Mouse (Mus musculus): Measurements from ENCODE around the gene Cd151. TPM values are rescaled to one million over a fixed set of nuclear protein-coding genes. Genes with fewer than 3 reads are reported as not detected.
"Not testable (repeated sequence)": the region's sequence is repeated elsewhere in the genome, so short reads cannot be mapped to it uniquely, and the experiment has no call there.

Cd151 gene
- polyA plus RNA-seq, 2 experiments from 2014 or later, result 7.8 to 12.0 TPM

DNA sequence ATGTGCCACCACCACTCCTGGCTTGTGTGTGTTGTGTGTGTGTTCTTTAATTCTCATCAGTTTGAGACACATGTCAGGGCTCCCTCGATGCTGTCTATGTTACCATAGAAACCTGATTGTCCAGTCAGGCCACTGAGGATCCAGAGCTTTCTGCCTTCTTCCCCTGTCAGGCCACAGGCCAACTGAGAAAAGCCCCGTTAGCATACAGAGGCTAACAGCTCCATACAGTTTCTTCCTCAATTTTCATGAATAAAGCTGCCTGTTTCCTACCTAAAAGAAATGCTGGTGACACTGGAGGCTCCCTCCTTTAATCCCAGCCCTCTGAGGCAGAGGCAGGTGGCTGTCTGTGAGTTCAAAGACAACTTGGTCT, 30.7 kb upstream of the Cd151 start:
- no peak for ATAC-seq

DNA sequence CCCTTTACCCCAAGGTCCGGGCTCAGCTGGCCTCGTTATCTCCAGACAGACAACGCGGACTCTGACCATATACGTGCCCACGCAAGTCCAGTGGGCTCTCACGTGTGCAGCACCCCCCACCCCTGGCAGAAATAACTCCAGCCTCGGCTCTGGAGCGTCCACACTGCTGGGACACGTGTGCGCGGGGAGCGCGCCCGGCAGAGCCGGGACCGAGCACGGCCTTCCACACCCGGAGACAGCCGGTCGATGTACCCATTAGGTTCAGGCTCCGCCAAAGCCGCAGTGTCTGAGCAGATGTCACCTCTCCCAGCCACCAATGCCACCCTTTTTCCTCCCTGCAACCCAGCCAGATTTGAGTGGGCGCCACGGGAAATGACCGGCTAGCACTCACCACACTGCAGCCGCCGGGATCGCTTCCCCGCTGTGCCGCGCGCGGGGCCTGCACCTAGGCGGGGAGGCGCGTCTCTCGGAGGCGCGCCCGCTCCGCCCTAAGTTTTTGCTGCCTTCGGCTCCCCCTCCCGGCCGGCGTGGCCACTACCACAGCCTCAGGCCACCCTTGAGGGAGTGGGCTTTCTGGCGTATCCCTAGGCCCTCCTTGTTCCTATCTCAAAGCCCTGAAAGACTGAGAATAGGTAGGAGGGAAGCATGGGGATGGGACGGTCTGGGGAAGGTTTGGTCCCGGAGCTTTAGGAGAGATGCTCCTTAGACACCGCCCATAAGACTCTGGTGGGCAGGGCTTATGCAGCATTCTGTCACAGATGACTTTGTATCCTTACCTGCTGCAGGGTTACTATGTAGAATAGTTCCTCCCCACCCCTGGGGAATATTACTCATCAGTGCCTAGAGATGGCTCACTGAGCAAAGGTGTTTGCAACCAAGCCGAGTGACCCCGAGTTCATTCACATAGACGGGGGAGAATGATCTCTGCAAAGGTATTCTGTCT, 29.7 kb upstream of the Cd151 start, which contains the start of gene Slc25a22:
Gene Slc25a22, minus strand, starts transcription at position 715 of the 943 bp plus-strand sequence.
- peak; percentile 83 for ATAC-seq

DNA sequence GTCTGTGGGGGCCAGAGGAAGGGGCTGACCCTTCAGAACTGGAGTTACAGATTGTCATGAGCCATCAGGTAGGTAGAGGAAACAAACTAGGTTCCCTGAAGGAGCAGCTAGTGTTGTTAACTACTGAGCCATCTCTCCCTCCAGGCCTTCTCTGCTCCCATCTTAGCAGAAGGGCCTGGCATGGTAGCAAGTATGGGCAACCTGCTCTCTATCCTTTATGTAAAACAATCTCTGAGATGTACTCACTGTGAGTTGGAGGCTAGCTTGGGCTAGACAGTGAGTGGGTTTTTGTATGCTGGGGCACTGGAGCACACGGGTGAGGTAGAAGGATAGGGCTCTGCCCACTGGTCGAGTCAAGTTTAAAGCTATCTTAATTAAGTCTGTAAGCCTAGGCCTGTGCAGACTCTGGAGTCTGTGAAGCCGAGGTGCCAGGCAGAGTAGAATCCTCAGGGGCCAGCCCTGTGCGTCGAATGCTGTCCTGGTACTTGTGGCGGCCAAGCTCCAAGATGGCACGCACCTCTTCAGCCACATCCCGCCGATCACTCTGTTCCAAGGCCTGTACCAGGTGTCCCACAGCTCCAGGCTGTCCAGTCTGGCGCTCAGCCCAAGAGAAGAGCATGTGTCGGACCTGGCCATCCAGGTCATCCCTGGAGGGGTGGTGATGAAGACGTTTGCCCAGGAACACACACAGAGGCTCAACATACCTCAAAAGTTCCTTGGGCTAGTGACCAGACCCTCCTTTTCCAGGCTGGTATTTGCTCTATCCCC, 28.8 kb upstream of the Cd151 start:
- ATAC-seq, result no peak

DNA sequence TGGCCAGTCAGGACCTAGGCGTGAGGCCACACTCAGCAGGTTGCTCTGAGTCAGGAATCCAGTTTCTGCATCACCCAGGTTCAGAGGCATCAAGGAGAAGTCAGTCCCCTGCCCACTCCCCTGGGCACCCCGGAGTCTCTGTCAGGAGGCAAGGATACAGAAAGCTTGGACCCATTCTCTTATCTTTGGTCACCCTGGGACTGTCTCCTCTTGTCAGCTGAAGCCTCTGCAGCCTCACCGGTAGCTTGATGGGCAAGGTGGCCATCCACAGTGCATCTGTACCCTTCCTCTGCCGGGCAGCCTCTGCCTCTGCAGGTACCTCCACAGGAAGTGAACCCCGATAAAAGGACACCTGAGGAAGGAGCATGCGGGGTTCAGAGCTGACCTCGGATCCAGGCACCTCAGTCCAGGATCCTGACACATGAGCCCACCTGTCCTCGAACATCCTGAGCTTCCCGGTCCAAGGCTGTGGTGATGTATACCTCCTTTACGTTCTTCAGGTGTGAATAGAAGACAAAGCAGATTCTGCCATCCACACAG, 28.0 kb upstream of the Cd151 start:
- no peak for ATAC-seq

DNA sequence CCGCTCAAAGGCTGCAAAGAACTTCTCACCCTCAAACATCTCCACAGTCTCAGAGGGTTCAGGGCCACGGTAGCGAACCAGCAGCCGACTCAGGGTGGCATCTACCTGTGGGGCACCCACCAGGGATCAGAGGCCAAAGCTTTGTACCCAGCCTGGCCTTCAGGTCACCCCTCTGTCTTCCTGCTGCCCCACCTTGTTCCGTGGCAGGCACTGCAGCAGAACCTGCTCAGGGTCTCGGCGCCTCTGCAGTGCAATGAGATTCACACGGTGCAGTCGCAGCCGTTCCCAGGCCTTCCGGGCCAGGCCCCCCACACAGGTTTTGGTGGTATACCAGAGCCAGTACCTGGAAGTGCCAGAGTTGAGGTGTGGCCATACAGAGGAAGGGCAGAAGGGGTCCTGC, 27.4 kb upstream of the Cd151 start:
- no peak for ATAC-seq

DNA sequence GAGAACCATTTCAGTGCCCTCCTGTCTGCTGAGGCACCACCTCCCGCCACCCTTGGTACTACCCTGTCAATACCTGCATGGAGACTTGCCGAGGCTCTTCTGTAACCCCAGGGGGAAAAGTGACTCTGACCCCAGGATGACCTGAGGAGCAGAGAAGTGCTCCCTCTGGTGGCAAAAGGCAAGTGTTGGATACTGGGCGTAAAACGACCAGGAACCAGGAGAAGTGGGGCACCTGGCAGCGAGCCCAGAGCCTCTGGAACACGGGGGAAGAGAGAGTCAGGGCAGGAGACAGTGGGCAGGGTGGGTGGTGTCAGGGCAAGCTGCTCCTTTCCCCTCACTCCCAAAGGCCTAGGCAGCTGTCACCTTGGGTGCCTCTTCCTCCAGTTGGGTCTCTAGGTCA, 26.6 kb upstream of the Cd151 start:
- ATAC-seq, result no peak

DNA sequence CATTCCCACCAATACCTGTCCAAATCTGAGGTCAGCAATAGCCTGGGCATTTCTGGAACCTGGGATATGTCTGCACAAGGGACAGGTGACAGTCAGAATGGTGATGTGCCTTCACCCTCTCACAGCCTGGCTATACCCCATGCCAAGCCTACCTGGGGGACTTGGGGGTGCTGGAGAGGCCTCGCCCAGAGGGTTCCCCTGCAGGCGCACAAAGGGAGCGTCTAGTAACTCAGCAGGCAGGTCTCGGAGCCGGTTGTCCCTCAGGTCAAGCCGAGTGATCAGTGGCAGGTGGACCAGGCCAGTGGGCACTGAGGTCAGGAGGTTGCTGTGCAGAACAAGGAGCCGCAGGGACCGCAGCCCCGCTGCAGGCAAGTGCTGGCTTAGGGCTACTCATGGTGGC, 25.7 kb upstream of the Cd151 start:
- no peak for ATAC-seq

DNA sequence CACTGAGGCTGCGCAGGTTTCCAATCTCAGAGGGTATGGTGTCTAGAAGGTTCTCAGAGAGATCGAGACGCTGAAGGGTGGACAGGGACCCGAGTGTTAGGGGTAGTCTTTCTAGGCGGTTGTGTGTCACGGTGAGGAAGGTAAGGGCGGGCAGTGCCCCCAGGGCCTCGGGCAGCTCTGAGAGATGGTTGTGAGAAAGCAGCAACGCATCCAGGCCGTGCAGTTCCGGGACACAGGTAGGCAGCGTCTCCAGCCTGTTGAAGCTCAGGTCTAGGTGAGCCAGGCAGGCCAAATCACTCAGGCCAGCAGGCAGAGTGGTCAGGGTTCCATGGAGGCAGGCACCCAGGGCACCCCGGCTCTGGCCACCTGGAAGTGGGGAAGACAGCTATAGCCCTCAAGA, 25.0 kb upstream of the Cd151 start:
- no peak for ATAC-seq

DNA sequence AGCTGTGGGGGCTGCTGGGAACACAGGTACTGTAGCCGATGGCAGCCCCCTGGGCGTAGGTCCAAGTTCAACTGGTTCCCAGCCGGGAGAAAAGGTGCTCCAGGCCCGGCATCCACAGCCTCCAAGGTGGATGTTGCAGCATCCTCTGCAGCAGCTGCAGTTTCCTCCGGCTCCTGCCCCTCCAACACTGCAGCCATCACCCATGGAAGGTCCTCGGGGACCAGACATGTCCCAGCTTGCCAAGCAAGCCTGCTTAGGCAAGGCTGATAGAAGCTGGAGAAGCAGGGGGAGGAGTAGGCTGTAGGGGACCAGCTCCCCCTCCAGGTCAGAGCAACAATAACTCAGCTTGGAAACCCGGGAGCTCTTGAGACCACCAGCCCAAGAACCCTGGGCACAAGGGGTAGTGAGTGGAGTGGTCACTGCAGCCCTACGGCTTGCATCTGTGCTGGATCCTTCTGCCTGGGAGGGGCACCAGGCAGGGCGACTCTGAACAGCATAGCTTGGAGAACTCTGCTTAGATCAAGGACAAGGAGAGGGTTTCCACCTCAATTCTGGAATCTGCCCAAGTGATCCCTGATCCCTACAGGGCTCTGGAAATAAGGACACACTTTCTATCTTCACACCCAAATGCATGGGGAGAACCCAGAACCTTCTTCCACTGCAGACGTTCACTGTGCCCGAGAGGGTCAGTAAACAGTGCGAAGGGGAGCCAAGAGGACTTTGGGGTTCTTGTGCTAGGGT, 23.9 kb upstream of the Cd151 start:
- no peak for ATAC-seq

DNA sequence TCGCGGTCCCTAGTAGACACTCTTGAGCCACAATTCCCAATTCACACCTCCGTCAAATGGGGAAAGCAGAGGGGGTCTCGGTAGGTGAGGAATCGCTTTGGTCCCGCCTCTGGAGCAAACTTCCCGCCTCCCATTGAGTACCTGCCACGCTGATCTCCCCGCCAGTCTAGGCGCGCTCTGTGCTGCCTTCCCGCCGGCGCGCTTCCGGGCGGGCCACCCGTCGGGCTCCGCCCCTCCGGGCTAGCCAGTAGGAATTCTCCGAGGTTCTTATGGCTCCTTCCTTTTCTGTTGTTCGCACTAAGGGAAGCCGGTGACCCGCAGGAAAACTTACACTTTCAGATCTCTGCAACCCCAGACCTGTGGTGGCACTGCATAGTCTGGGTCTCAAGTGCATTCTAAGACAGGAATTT, 23.4 kb upstream of the Cd151 start, which contains the start of gene Pidd1:
Gene Pidd1, minus strand, starts transcription at position 198 of the 410 bp plus-strand sequence.
- peak; percentile 47 for ATAC-seq

DNA sequence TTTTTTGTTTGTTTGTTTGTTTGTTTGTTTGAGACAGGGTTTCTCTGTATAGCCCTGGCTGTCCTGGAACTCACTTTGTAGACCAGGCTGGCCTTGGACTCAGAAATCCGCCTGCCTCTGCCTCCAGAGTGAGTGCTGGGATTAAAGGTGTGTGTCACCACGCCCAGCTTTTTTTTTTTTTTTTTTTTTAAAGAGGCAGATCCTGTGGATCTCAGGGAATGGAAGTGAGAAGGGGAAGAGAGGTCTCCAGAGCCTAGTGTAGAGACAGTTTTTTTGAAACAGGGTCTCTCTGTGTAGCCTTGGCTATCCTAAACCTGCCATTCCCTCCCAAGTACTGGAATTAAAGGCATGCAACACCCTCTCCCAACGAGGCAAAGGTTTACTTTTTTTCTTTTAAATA, 20.8 kb upstream of the Cd151 start:
- ATAC-seq, result not testable (repeated sequence)

DNA sequence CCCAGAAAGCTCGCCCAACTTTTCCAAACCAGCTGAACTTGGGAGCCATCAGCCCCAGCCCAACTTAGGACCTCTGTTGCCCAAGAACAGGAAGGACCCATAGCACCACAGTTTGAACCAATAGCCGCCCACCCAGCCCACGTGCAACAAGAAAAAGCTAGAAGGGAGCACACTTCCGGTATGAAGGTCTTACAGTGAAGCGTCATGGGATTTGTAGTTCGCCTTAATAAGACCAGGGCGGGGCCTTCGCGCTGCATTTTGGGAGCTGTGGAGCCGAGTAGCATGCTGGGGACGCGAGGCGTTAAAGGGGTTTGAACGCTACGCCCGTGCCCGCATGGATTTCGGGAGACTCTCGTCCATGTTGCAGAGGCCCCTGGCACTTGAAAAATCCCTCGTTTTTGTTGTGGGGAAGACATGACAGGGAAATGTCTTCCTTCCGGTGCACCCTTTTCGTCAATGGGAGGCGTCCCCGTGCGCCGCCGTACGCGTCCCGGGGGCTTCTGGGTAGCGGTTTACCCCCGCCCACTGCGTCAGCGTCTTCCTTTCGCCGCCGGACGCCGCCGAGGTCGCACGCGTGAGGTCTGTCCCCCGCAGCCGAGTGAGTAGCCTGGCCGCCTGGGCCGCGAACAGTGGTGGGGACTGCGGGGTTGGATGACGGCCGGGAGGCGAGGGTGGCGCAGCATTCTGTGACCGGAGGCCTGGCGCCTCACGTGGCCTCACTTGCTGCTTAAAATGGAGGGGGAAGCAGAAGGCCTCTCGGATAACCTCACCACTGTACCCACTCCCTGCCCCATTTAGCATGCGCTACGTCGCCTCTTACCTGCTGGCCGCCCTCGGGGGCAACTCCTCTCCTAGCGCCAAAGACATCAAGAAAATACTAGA, 19.8 kb upstream of the Cd151 start, which contains the start of gene Rplp2:
Gene Rplp2, plus strand, starts transcription at position 261 of the 882 bp plus-strand sequence.
- ATAC-seq, result peak; percentile 89

DNA sequence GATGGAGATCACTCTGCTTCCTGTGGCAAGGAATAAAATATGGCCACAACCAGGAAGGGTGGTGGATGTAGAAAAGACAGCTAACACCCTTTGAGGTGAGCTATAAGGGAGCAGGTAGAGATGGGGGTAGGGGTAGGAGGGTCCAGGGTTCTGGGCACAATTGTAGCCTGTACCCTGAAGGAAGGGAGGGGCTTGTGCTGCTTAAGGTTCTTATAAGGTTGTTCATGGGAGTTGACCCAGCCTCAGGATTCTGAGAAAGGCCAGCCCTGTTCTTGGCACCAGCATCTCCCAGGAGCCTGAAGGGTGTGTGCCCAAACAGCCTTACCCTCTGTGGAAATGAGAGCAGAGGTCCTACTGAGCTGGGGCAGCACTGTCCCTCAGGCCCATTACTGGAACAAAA, 15.3 kb upstream of the Cd151 start:
- no peak for ATAC-seq

DNA sequence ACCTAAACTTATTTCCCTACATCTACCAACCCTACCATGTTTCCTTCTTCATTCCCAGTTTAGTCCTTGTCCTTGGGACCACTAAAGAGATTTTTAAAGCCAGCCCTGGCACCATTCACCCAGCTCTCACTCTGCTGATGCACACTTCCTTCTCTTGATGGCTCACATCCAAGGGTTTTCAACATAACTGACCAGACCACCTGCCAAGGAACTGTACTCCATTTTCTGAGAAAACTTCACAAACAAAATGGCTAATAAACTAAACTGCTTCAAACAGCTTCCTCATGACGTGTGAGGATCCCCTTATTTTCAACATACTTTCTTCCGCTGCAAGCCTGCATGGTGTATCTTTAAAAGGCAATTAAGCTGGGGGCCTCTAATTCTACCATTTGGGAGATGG, 13.6 kb upstream of the Cd151 start:
- no peak for ATAC-seq

DNA sequence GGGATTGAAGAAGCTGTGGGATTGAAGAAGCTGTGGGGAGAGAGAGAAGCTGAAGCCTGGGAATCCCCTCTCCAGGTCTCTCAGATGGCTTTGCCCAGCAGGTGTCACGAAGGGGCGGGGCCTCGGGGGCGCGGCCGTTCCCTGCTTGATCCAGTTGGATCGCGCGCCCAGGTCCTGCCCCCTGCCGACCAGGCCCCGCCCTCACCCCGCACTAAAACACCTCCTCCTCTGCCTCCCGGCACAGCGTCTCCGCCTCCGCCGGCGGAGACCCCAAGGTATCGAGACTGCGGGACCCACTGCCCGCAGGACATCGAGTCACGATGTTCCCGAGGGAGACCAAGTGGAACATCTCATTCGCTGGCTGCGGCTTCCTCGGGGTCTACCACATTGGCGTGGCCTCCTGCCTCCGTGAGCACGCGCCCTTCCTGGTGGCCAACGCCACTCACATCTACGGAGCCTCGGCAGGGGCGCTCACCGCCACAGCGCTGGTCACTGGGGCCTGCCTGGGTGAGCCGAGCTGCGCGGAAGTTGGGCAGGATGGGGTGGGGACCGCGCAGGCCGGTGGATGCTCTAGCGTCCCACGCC, 12.1 kb upstream of the Cd151 start, which contains the start of gene Pnpla2:
Gene Pnpla2, plus strand, starts transcription at position 232 of the 585 bp plus-strand sequence.
- ATAC-seq, result peak; percentile 87

DNA sequence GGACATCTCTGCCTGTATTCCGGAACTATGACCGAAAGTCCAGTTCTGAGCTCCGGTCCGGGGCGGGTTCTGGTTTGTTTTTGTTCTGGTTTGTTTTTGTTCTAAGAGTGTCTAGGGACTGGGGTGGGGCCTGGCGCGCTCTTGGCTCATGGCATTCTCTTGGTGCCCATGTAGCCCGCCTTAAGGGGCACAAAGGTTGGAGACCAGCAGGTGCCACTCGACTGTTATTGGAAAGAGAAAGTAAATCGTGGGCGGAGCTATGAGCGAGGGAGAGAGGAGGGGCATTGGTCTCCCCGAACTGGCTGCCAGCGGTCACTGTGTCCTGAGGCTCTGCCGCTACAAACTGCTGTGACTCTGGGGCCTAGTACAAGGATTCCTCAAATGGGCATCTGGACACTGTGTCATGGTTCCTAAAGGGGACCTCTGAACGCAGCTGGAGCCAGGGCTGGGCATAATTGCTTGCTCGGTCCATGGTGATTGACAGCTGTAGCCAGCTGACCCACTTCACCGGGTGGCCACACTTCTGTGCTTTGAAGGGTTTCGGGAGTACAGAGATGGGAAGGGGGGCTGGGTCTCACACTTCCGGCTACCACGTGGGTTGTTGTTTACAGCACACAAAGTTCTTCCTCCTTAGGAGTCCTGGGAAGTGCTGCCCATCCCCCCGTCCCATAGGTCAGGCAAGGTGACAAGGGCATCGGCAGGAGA, 11.4 kb upstream of the Cd151 start:
- peak; percentile 40 for ATAC-seq

DNA sequence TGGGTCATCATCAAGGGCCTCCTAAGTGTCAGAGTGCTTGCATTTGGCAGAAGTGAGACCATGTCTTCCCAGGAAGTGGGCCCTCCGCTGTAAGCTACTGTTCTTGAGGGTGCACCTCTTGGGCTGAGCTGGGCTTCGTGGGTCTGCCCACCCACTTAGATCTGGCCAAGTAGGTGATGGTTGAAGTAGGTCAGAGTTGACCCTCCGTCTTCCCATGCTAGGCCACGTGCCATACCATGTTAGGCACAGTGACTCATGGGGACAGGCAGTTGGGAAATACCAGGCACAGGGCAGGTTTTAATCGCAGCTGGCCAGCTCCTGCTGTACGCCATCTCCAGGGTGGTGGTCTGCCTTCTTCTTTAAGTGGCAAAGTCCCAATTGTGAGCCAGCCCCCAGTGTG, 10.5 kb upstream of the Cd151 start:
- no peak for ATAC-seq

DNA sequence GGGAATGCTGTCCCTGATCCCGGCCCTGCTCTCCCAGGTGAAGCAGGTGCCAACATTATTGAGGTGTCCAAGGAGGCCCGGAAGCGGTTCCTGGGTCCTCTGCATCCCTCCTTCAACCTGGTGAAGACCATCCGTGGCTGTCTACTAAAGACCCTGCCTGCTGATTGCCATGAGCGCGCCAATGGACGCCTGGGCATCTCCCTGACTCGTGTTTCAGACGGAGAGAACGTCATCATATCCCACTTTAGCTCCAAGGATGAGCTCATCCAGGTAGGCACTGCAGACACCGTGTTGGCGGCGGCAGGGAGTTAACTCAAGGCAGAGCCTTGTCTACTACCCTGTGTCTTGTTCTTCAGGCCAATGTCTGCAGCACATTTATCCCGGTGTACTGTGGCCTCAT, 10.0 kb upstream of the Cd151 start:
- no peak for ATAC-seq

DNA sequence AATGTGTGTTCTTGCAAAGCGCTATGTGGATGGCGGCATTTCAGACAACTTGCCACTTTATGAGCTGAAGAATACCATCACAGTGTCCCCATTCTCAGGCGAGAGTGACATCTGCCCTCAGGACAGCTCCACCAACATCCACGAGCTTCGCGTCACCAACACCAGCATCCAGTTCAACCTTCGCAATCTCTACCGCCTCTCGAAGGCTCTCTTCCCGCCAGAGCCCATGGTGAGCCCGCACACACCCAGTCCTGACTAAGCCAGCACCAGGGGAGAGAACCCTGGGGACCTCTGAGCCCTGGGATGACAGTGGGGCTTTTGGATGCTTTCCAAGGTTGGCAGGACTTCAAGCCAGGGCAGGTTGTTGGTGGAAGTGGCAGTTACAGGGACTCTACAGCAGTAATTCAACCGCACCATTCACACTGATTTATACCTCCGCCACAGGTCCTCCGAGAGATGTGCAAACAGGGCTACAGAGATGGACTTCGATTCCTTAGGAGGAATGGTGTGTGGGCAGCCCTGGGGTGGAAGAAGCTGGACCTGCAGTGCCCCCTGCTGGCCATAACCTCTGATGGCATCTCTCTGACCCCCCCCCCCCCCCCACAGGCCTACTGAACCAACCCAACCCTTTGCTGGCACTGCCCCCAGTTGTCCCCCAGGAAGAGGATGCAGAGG, 9.1 kb upstream of the Cd151 start:
- no peak for ATAC-seq

DNA sequence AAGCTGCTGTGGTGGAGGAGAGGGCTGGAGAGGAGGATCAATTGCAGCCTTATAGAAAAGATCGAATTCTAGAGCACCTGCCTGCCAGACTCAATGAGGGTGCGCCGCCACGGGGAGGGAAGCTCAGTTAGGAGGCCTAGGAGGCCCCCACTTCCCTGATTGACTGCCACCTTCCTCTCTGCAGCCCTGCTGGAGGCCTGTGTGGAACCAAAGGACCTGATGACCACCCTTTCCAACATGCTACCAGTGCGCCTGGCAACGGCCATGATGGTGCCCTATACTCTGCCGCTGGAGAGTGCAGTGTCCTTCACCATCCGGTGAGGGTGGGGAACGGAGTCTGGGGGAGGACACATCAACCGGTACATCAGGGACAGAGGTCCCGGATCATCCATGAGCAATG, 8.5 kb upstream of the Cd151 start:
- no peak for ATAC-seq
